In the genomic region with DNA sequence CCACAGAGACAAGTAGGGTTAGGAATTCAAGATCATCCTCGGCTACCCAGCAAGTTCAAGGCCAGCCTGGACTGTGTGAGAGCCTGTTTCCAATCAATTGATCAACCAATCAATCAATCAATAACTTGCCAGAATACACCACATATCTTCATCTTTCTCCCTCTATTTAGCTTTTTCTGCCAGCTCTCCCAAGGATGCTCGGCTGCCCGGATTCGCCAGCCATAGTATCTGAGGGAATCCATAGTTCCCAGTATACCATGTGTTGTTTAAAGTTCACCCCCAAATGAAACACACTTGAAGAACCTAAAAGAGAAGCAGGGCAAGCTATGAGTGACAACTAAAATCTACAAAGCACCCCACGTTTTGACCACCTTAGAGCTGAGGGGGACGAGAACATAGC, we compare ENCODE assay signal across 31 mouse cellular contexts.
"Had no signal": no experiment of that assay in that cellular context is flagged by ENCODE, and none has a peak within 500 bp of the region (broad histone marks: within the 10 kb centered on the region; RNA-seq: fewer than 3 reads in every experiment).

No protein-coding gene starts in this region.

- ATAC-seq: liver, embryonic 12.5 days; liver, postnatal 0 days; lung, postnatal 0 days; midbrain, embryonic 13.5 days; midbrain, embryonic 16.5 days had no signal

- H3K4me1 ChIP-seq: limb, embryonic 15.5 days; liver, embryonic 12.5 days; liver, embryonic 13.5 days; liver, embryonic 15.5 days; megakaryocyte, embryonic 14.5 days; midbrain, embryonic 12.5 days had no signal

- H3K27me3 ChIP-seq: limb, embryonic 12.5 days; liver, embryonic 13.5 days; lung, embryonic 15.5 days; midbrain, embryonic 12.5 days; midbrain, embryonic 13.5 days; neural tube, embryonic 12.5 days had no signal

- H3K4me2 ChIP-seq: limb, embryonic 12.5 days; limb, embryonic 13.5 days; limb, embryonic 15.5 days; liver, embryonic 11.5 days; liver, embryonic 12.5 days; liver, embryonic 13.5 days; liver, embryonic 15.5 days; lung, embryonic 14.5 days; lung, embryonic 15.5 days; midbrain, embryonic 12.5 days; midbrain, embryonic 13.5 days; neural tube, embryonic 12.5 days had no signal

- H3K9me3 ChIP-seq: limb, embryonic 10.5 days; limb, embryonic 12.5 days; limb, embryonic 13.5 days; limb, embryonic 15.5 days; liver, embryonic 12.5 days; liver, embryonic 13.5 days; liver, embryonic 15.5 days; lung, embryonic 15.5 days; megakaryocyte, embryonic 14.5 days; midbrain, embryonic 10.5 days; midbrain, embryonic 12.5 days; midbrain, embryonic 13.5 days; neural tube, embryonic 12.5 days had no signal

- H3K27ac ChIP-seq: left cerebral cortex, adult 2 months; limb, embryonic 10.5 days; limb, embryonic 12.5 days; limb, embryonic 13.5 days; limb, embryonic 15.5 days; liver, embryonic 12.5 days; liver, embryonic 13.5 days; liver, embryonic 14.5 days; liver, embryonic 15.5 days; lung, embryonic 15.5 days; macrophage; midbrain, embryonic 10.5 days; midbrain, embryonic 12.5 days; midbrain, embryonic 13.5 days; neural tube, embryonic 12.5 days had no signal

- DNase-seq: left cerebral cortex, postnatal 4 days; liver; liver, embryonic 13.5 days; liver, postnatal 0 days; lung, adult 18-20 months; lung, adult 2 months; lung, postnatal 10 days; lung, postnatal 14 days; lung, postnatal 36 days; lung, postnatal 4 days; midbrain, embryonic 14.5 days had no signal

- H3K9ac ChIP-seq: limb, embryonic 12.5 days; limb, embryonic 13.5 days; limb, embryonic 15.5 days; liver, embryonic 12.5 days; liver, embryonic 13.5 days; liver, embryonic 14.5 days; liver, embryonic 15.5 days; liver, postnatal 0 days; lung, embryonic 14.5 days; lung, embryonic 15.5 days; midbrain, embryonic 12.5 days; midbrain, embryonic 13.5 days; neural tube, embryonic 12.5 days had no signal

- H3K36me3 ChIP-seq: limb, embryonic 10.5 days; limb, embryonic 12.5 days; limb, embryonic 13.5 days; limb, embryonic 15.5 days; liver, embryonic 12.5 days; liver, embryonic 13.5 days; liver, embryonic 15.5 days; lung, embryonic 15.5 days; midbrain, embryonic 10.5 days; midbrain, embryonic 12.5 days; midbrain, embryonic 13.5 days; neural tube, embryonic 12.5 days had no signal

- H3K4me3 ChIP-seq: left cerebral cortex, adult 2 months; limb, embryonic 10.5 days; limb, embryonic 12.5 days; limb, embryonic 13.5 days; limb, embryonic 15.5 days; liver, embryonic 12.5 days; liver, embryonic 13.5 days; liver, embryonic 15.5 days; lung, embryonic 15.5 days; megakaryocyte, embryonic 14.5 days; midbrain, embryonic 10.5 days; midbrain, embryonic 12.5 days; midbrain, embryonic 13.5 days; myocyte; neural tube, embryonic 12.5 days had no signal
